Mouse (Mus musculus) liver, embryonic 13.5 days (tissue): ENCODE data around the gene Chchd3. TPM values are rescaled to one million over a fixed set of nuclear protein-coding genes. Genes with fewer than 3 reads are reported as not detected.

Experiments used
- ATAC-seq: fragments of 200-750 bp; cut with Nextera tagmentation; 2 replicates; pipeline ENCODE4 v1.8.0; 2017; ENCODE audit warnings: low read depth, mild to moderate bottlenecking, moderate number of reproducible peaks, moderate library complexity
- DNase-seq: peaks from one replicate; pipeline ENCODE4 v3.0.0; 2022
- H3K27ac ChIP-seq: fragments of 300-500 bp; sonication (generic); 2 replicates; pipeline ENCODE4 v1.5.1; 2015; ENCODE audit warnings: moderate library complexity, mild to moderate bottlenecking, inconsistent platforms
- H3K27me3 ChIP-seq: fragments of 300-500 bp; sonication (generic); 2 replicates; pipeline ENCODE4 v1.6.1; 2015; ENCODE audit warnings: mild to moderate bottlenecking, inconsistent platforms
- H3K36me3 ChIP-seq: fragments of 300-500 bp; sonication (generic); 2 replicates; pipeline ENCODE4 v1.6.1; 2015; ENCODE audit warnings: mild to moderate bottlenecking, inconsistent platforms
- H3K4me1 ChIP-seq: fragments of 300-500 bp; sonication (generic); replicated peaks from 2 replicates; pipeline ENCODE4 v1.6.1; 2015; ENCODE audit warnings: inconsistent platforms
- H3K4me2 ChIP-seq: fragments of 300-500 bp; sonication (generic); 2 replicates; pipeline ENCODE4 v1.6.1; 2015; ENCODE audit warnings: inconsistent platforms, mild to moderate bottlenecking, moderate library complexity
- H3K4me3 ChIP-seq: fragments of 300-500 bp; sonication (generic); replicated peaks from 2 replicates; pipeline ENCODE4 v1.5.1; 2015; ENCODE audit warnings: mild to moderate bottlenecking, inconsistent platforms
- H3K9ac ChIP-seq: fragments of 300-500 bp; sonication (generic); 2 replicates; pipeline ENCODE4 v1.6.1; 2015; ENCODE audit warnings: mild to moderate bottlenecking, inconsistent platforms
- H3K9me3 ChIP-seq: fragments of 300-500 bp; sonication (generic); replicated peaks from 2 replicates; pipeline ENCODE4 v1.6.1; 2016; ENCODE audit warnings: inconsistent platforms
- WGBS: fragments of 180-500 bp; shearing (Covaris S2); methylation state at CpG from one replicate; pipeline ENCODE4 v1.1.7; 2015; ENCODE audit not compliant: insufficient replicate concordance; 5-methylcytosine and 5-hydroxymethylcytosine counted together
- polyA plus RNA-seq: library from polyadenylated mRNA; unstranded; fragments of >200 nt; fragmentation: Nextera tagmentation; extraction: Ambion mirVana; gene quantifications from 2 replicates; pipeline ENCODE4 v1.2.1, GENCODE M21; 2015

Chchd3 gene
- polyA plus RNA-seq, 1 experiment from 2014 or later = 90.2 TPM

DNA sequence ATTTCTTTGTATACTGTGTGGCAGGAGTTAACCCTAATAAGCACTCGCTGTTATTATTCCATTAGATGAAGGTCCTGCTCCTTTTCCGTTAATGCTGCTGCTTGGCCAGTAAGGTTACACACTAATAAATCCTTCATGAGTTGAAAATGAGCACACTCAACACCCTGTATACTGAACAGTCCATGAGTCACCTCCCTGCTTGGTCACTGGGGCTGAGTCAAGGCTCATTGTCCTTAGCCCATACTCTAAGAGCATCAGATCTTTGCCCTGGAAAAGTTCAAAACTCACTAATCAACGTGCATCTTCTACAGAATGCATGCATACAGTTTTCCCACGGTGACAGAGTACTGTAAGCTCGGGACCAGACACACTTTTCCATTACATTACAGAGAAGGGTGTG lies 124.5 kb downstream of the Chchd3 start:
- no peak overlapping the region for H3K27ac ChIP-seq
- no peak for DNase-seq
- WGBS = 75% methylated on average over 5 of the region's 5 CpGs
- H3K9me3 ChIP-seq = no peaks in the 10 kb centered on the region
- peaks cover 37% of the 10 kb centered on the region for H3K4me1 ChIP-seq
- no peaks in the 10 kb centered on the region for H3K36me3 ChIP-seq
- no peak overlapping the region for H3K4me2 ChIP-seq
- no peaks in the 10 kb centered on the region for H3K27me3 ChIP-seq
- ATAC-seq = no peak
- no peak overlapping the region for H3K9ac ChIP-seq
- no peak overlapping the region for H3K4me3 ChIP-seq

GRCm38 (mm10) chr6:32931106-32931770 lies 128.8 kb downstream of the Chchd3 start:
- Histone ChIP-seq H3K4me1 (peaks cover 33% of the 10 kb centered on the region), H3K4me2 (no peak overlapping the region), H3K9ac (no peak overlapping the region), H3K9me3 (no peaks in the 10 kb centered on the region), H3K27me3 (no peaks in the 10 kb centered on the region), H3K27ac (no peak overlapping the region), H3K4me3 (no peak overlapping the region), H3K36me3 (no peaks in the 10 kb centered on the region)
- ATAC-seq (no peak), DNase-seq (no peak)
- WGBS = 82% methylated on average over 11 of the region's 11 CpGs

- Histone ChIP-seq H3K4me3 (no peak overlapping the region), H3K9me3 (no peaks in the 10 kb centered on the region), H3K36me3 (peaks cover 2% of the 10 kb centered on the region), H3K4me2 (no peak overlapping the region), H3K9ac (no peak overlapping the region), H3K27ac (no peak overlapping the region), H3K4me1 (peaks cover 3% of the 10 kb centered on the region; the same call in 1 of the 2 replicates), H3K27me3 (no peaks in the 10 kb centered on the region)
- no peak for ATAC-seq
- DNase-seq = no peak
- whole genome bisulfite sequencing = 88% methylated on average over 1 of the region's 1 CpGs
Measured at GRCm38 (mm10) chr6:32922391-32922790, 137.7 kb downstream of the Chchd3 start.

- no peaks in the 10 kb centered on the region for H3K9me3 ChIP-seq
- peaks cover 3% of the 10 kb centered on the region; the same call in 1 of the 2 replicates for H3K4me1 ChIP-seq
- no peak for ATAC-seq
- H3K27ac ChIP-seq = no peak overlapping the region
- H3K27me3 ChIP-seq = no peaks in the 10 kb centered on the region
- DNase-seq = no peak
- H3K4me2 ChIP-seq = no peak overlapping the region
- no peak overlapping the region for H3K9ac ChIP-seq
- no peak overlapping the region for H3K4me3 ChIP-seq
- H3K36me3 ChIP-seq = peaks cover 9% of the 10 kb centered on the region
- WGBS = 60% methylated on average over 2 of the region's 2 CpGs
Measured at GRCm38 (mm10) chr6:32920091-32920490, 140.0 kb downstream of the Chchd3 start.

- 80% methylated on average over 2 of the region's 2 CpGs for WGBS
- DNase-seq (no peak), ATAC-seq (no peak)
- H3K4me2 ChIP-seq = no peak overlapping the region
- no peak overlapping the region for H3K4me3 ChIP-seq
- H3K4me1 ChIP-seq = 0 out of 2 replicates have a peak, but pooled peaks cover 4% of the 10 kb centered on the region
- H3K9me3 ChIP-seq = no peaks in the 10 kb centered on the region
- H3K9ac ChIP-seq = no peak overlapping the region
- no peaks in the 10 kb centered on the region for H3K36me3 ChIP-seq
- H3K27ac ChIP-seq = no peak overlapping the region
- H3K27me3 ChIP-seq = no peaks in the 10 kb centered on the region
Measured at GRCm38 (mm10) chr6:32910692-32911091, 149.4 kb downstream of the Chchd3 start.

DNA sequence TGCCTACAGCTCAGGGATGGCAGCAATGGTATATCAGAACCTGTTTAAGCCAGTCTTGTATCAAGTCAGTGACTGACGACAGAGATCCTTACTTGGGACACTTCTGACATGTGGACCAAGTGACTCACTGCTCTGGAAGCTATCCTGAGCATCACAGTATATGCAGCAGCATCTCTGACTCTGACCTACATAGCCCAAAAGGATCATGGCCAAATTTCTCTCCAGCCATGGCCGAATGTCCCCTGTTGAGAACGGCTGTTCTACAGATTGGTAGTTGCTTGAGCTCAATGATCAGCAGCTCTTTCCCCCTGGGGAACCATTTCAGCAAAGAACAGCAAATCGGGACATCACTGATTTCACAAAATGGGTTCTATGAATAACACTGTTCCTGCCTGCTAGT lies 161.0 kb downstream of the Chchd3 start:
- no peak for DNase-seq
- Histone ChIP-seq H3K4me1 (peaks cover 4% of the 10 kb centered on the region), H3K4me2 (no peak overlapping the region), H3K9ac (no peak overlapping the region), H3K27ac (no peak overlapping the region), H3K4me3 (no peak overlapping the region), H3K9me3 (no peaks in the 10 kb centered on the region), H3K27me3 (no peaks in the 10 kb centered on the region), H3K36me3 (peaks cover 5% of the 10 kb centered on the region; the same call in 1 of the 2 replicates)
- ATAC-seq = no peak
- WGBS = 81% methylated on average over 4 of the region's 4 CpGs

DNA sequence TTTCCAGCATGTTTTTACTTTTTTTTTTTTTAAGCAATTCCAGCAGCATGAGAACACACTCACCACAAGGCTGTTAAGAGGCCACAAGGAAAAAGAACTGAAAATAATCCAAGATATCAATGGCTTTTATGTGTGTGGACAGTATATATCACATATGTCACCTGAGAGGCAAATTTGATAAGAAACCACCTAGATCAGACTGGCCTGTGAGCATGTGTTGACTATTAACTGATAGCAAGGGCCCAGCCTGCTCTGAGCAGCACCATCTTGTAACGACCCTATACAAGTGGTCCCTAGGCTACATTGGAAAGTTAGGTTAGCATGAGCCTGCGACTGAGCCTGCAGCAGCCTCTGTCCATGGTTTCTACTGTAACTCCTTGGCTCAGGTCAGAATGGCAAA lies 166.0 kb downstream of the Chchd3 start:
- Histone ChIP-seq H3K9me3 (no peaks in the 10 kb centered on the region), H3K4me1 (peaks cover 6% of the 10 kb centered on the region), H3K9ac (no peak overlapping the region), H3K36me3 (no peaks in the 10 kb centered on the region; the same call in 1 of the 2 replicates), H3K27me3 (no peaks in the 10 kb centered on the region), H3K4me2 (no peak overlapping the region), H3K27ac (no peak overlapping the region), H3K4me3 (no peak overlapping the region)
- WGBS = 38% methylated on average over 2 of the region's 2 CpGs
- DNase-seq (no peak), ATAC-seq (peak; percentile 78)

DNA sequence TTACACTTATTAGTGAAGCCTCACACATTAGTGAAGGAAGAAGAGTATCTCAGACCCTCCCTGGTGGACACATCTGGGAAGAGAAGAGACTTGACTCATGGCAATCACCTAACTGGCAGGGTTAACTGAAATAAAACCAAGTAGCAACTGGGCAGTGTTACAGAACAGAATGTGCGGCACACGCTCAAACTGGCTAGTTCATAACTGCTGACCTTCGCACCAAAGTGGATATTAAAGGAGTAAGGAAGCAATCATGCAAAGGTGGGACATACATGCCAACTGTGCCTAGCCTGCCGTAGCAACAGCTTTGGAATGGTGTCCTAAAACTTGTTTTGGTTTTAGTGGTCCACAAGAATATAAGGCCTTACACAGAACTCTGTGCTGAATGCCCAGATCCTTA lies 169.3 kb downstream of the Chchd3 start:
- 84% methylated on average over 4 of the region's 4 CpGs for WGBS
- Histone ChIP-seq H3K4me3 (no peak overlapping the region), H3K9me3 (no peaks in the 10 kb centered on the region), H3K36me3 (no peaks in the 10 kb centered on the region; the same call in 1 of the 2 replicates), H3K4me1 (peaks cover 6% of the 10 kb centered on the region), H3K4me2 (no peak overlapping the region), H3K27me3 (no peaks in the 10 kb centered on the region), H3K27ac (no peak overlapping the region), H3K9ac (no peak overlapping the region)
- ATAC-seq (no peak), DNase-seq (no peak)

DNA sequence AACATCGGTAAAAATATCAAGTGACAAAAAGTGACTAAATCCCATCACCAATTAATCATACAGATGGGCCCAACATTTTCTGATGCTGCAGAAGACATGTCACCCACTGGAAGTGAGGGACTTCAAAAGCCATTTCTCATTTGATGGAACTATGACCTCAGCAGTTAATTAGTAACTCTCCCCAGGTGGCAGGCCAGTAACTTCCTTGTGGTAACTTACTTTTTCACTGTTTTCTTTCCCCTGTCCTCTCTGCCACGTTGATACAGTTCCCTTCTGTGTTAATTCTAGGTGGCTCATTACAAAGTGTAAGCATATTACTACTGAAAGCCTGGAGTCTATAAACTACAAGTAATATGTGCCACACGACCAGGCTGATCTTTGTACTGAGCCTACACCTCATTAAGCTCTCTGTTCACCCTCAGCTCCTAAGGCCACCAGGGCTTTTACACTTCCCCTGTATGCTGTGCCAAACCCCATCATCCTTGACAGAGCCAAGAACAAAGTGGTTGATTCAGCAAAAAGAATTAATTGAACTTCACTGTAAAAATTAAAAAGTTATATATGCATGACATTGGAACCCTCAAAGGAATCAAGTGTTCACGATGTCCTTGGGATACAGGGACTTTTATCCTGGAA lies 171.0 kb downstream of the Chchd3 start:
- Histone ChIP-seq H3K36me3 (no peaks in the 10 kb centered on the region; the same call in 1 of the 2 replicates), H3K27me3 (no peaks in the 10 kb centered on the region), H3K4me2 (no peak overlapping the region), H3K9me3 (no peaks in the 10 kb centered on the region), H3K4me3 (no peak overlapping the region), H3K9ac (no peak overlapping the region), H3K4me1 (peaks cover 1% of the 10 kb centered on the region), H3K27ac (peak overlapping the region; percentile 34; the same call in 1 of the 2 replicates)
- DNase-seq (no peak), ATAC-seq (no peak; the same call in 1 of the 2 replicates)
- WGBS = 68% methylated on average over 4 of the region's 4 CpGs

DNA sequence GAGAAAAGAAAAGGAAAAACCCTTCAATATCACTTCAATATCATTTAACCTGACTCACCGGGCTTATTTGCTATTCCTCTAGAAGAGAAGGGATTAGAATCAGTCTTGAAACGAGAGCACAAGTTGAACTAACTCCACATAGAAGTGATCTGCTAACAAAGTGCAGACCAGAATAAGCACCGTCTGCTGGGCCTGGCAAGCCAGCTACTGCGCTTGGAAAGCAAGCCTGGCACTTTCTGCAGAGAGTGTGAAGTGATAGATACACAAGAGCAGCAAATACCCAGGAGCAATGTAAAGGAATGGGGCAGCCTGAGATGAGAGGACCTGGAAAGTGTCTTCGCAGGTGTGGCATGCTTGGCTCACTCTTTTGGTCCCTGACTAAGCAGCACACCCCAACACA lies 181.5 kb downstream of the Chchd3 start:
- H3K4me1 ChIP-seq = 0 out of 2 replicates have a peak, but pooled peaks cover 4% of the 10 kb centered on the region
- H3K9ac ChIP-seq = no peak overlapping the region
- H3K4me3 ChIP-seq = no peak overlapping the region
- DNase-seq (no peak), ATAC-seq (no peak)
- no peaks in the 10 kb centered on the region for H3K9me3 ChIP-seq
- H3K4me2 ChIP-seq = no peak overlapping the region
- 88% methylated on average over 5 of the region's 5 CpGs for WGBS
- H3K27ac ChIP-seq = no peak overlapping the region
- H3K36me3 ChIP-seq = no peaks in the 10 kb centered on the region
- no peaks in the 10 kb centered on the region for H3K27me3 ChIP-seq

- DNase-seq = no peak
- Histone ChIP-seq H3K9ac (no peak overlapping the region), H3K36me3 (peaks cover 6% of the 10 kb centered on the region), H3K27ac (no peak overlapping the region), H3K9me3 (no peaks in the 10 kb centered on the region), H3K4me1 (no peaks in the 10 kb centered on the region), H3K27me3 (no peaks in the 10 kb centered on the region), H3K4me3 (no peak overlapping the region), H3K4me2 (no peak overlapping the region)
- no peak for ATAC-seq
- 67% methylated on average over 3 of the region's 3 CpGs for WGBS
Measured at GRCm38 (mm10) chr6:32874176-32874575, 185.9 kb downstream of the Chchd3 start.

- H3K27me3 ChIP-seq = no peaks in the 10 kb centered on the region
- no peak overlapping the region for H3K27ac ChIP-seq
- H3K9me3 ChIP-seq = no peaks in the 10 kb centered on the region
- no peak for DNase-seq
- WGBS = 74% methylated on average over 2 of the region's 2 CpGs
- ATAC-seq = no peak
- no peak overlapping the region for H3K4me2 ChIP-seq
- H3K4me1 ChIP-seq = no peaks in the 10 kb centered on the region
- no peak overlapping the region for H3K4me3 ChIP-seq
- H3K9ac ChIP-seq = no peak overlapping the region
- peaks cover 9% of the 10 kb centered on the region for H3K36me3 ChIP-seq
Measured at GRCm38 (mm10) chr6:32872805-32873204, 187.3 kb downstream of the Chchd3 start.
